Mouse (Mus musculus) ES-E14 (cell line): Measurements from ENCODE around the gene Sqstm1. TPM values are rescaled to one million over a fixed set of nuclear protein-coding genes. Genes with fewer than 3 reads are reported as not detected.

ENCODE experiments used
- DNase-seq: peaks from one replicate; pipeline ENCODE4 v3.0.0-alpha.2; 2013; ENCODE audit warnings: low read depth, low spot score
- H3K27ac ChIP-seq: 2 replicates; pipeline ENCODE4 v1.5.1; 2012; ENCODE audit warnings: low read depth, mild to moderate bottlenecking, low read length, moderate library complexity, mixed read lengths; ENCODE audit not compliant: poor library complexity, insufficient read depth, severe bottlenecking
- H3K36me3 ChIP-seq: 2 replicates; pipeline ENCODE4 v1.6.1; 2012; ENCODE audit warnings: mild to moderate bottlenecking, low read length, moderate library complexity, mixed read lengths; ENCODE audit not compliant: control insufficient read depth, poor library complexity, insufficient read depth, severe bottlenecking
- H3K4me1 ChIP-seq, 2 experiments: fragments of 150-350 bp in 1 of 2; sonication (generic) in 1 of 2; 2 replicates each; pipeline ENCODE4 v1.6.1; 2012; ENCODE audit warnings: low read length in 2 of 2, mild to moderate bottlenecking in 1 of 2, mixed read lengths in 1 of 2; ENCODE audit not compliant: control insufficient read depth in 2 of 2, insufficient read depth in 2 of 2, poor library complexity in 1 of 2
- H3K4me3 ChIP-seq, 2 experiments: fragments of 150-350 bp in 1 of 2; sonication (generic) in 1 of 2; 2 replicates each; pipeline ENCODE4 v1.5.1; 2012; ENCODE audit warnings: low read length in 2 of 2, low read depth in 1 of 2, mild to moderate bottlenecking in 1 of 2, mixed read lengths in 1 of 2; ENCODE audit not compliant: insufficient read depth in 1 of 2, poor library complexity in 1 of 2, severe bottlenecking in 1 of 2
- H3K9ac ChIP-seq: 2 replicates; pipeline ENCODE4 v1.6.1; 2012; ENCODE audit warnings: low read depth, mild to moderate bottlenecking, low read length, mixed read lengths; ENCODE audit not compliant: poor library complexity, insufficient read depth, severe bottlenecking
- H3K9me3 ChIP-seq: fragments of 150-350 bp; sonication (generic); 2 replicates; pipeline ENCODE4 v1.6.1; 2012; ENCODE audit warnings: low read depth, mild to moderate bottlenecking, low read length; ENCODE audit not compliant: control insufficient read depth, insufficient read depth
- CHD2 ChIP-seq: IDR thresholded peaks from 2 replicates; pipeline ENCODE4 v1.6.1; 2014; ENCODE audit warnings: mild to moderate bottlenecking, low read depth, low read length, inconsistent platforms
- HCFC1 ChIP-seq: IDR thresholded peaks from 2 replicates; pipeline ENCODE4 v1.6.1; 2012; ENCODE audit warnings: low read length, inconsistent platforms, borderline replicate concordance; ENCODE audit not compliant: insufficient read depth
- MAFK ChIP-seq: IDR thresholded peaks from 2 replicates; pipeline ENCODE4 v1.6.1; 2014; ENCODE audit warnings: mild to moderate bottlenecking, low read depth, low read length, inconsistent platforms; ENCODE audit not compliant: insufficient read depth
- ZC3H11A ChIP-seq: IDR thresholded peaks from 2 replicates; pipeline ENCODE4 v1.6.1; 2012; ENCODE audit warnings: low read depth, mild to moderate bottlenecking, inconsistent platforms, low read length, borderline replicate concordance
- ZNF384 ChIP-seq: IDR thresholded peaks from 2 replicates; pipeline ENCODE4 v1.6.1; 2012; ENCODE audit warnings: low read depth, low read length, inconsistent platforms
- in situ Hi-C, 2 experiments: fragments of 600-800 bp; cut with MboI; formaldehyde crosslinking; loops; one replicate each; pipeline ENCODE4 v1.15.1; 2025; ENCODE audit warnings: low sequenced_read_pairs in 2 of 2, inconsistent platforms in 1 of 2; ENCODE audit not compliant: unreplicated experiment in 2 of 2
- total RNA-seq: library from RNA; depleted of rRNA; stranded (reverse); fragments of 300-350 nt; gene quantifications from 2 replicates; pipeline ENCODE4 v1.2.3, GENCODE M21; 2012

The Sqstm1 gene
- total RNA-seq, 1 experiment: 234 TPM

DNA sequence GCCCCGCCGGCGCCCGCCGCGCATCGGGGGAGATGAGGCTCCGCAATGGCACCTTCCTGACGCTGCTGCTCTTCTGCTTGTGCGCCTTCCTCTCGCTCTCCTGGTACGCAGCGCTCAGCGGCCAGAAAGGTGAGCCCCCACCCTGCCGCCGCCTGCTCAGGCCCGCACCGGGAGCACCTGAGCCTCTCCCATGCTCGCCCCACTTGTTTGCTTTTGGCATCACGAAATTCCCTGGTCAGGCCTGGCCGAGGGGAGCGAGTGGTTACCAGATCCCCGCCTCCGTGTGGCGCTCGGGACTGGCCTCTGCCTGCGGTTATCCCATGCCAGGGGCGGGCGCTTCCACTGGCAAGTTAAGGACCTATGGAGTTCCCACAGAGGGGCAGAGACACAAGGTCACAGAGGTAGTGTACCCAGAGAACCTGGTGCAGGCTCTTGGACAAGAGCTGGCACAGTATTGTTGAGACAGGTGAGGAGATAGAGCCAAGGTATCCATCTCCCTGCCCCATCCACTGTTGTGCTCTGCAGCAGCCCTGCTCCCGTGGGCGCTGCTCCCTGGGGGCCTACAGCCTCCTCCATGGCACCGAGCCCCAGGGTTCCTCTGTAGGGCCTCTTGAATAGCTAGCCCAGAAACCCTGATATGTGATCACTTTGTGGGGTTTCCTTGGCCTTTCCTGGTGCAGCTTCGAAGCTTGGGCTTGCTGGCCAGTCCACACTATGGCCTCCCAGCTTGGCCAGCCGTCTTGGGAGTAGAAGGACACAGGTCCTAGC lies 15.2 kb upstream of the Sqstm1 start:
- in situ Hi-C loops: no loop called here
- TF ChIP-seq MAFK (no peak), ZNF384 (no peak), CHD2 (no peak), ZC3H11A (no peak), HCFC1 (no peak)
- Histone ChIP-seq H3K27ac (no peak overlapping the region), H3K4me1 (peaks cover 0 to 17% of the 10 kb centered on the region in 2 experiments; a peak in 2 of 4 replicates), H3K4me3 (peak overlapping the region; percentile 78 to 89), H3K9me3 (no peaks in the 10 kb centered on the region), H3K9ac (peak overlapping the region; percentile 83), H3K36me3 (no peaks in the 10 kb centered on the region)
- no peak for DNase-seq

DNA sequence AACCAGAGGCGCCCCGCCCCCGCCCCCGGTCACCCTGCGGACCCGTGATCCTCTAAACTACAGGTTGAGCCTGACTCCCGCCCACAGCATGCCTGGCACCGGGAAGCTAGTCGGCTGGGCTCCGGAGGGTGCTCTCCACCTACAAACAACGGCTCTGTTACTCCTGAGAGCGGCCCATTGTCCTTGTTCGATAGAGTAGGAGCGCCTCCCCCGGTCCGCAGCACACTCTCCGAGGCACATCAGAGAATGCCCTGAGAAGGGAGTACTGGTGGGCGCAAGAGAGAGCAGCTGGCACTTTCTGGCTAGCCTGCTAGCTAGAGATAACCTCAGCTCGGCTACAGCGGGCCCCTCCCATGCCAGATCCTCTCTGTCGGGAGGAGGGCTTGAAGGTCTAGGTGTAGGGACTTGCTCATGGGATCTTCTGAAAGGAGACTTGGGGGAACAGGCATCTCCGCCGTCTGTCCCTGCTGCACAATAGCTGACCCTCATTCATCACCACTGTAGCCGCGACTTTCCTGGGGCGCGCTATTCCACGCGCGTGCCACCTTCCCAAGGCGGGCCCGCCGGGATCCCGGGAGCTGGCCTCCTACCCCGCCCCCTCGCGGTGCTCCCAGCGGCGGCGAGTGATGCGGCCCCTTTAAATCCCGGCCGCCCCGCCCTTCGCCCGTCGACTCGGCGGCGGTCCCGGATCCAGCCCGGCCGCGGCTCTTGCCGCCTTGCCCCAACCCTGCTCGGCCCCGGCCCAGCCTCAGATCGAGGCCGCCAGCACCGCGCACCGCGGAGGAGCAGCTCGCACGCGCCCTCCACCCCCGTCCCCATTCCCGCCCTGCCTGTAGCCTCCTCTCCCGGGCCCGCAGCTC lies 14.3 kb upstream of the Sqstm1 start:
- peak overlapping the region; percentile 30; the same call in 1 of the 2 replicates for H3K27ac ChIP-seq
- in situ Hi-C loops: no loop called here
- peak overlapping the region; percentile 78 to 89 for H3K4me3 ChIP-seq
- TF ChIP-seq CHD2: no peak
- TF ChIP-seq HCFC1: peak; percentile 50; the same call in 1 of the 2 replicates
- TF ChIP-seq MAFK: no peak
- no peak for TF ChIP-seq ZNF384
- peak overlapping the region; percentile 83 for H3K9ac ChIP-seq
- no peak for DNase-seq
- H3K4me1 ChIP-seq: peaks cover 0 to 16% of the 10 kb centered on the region in 2 experiments; a peak in 2 of 4 replicates
- no peaks in the 10 kb centered on the region for H3K9me3 ChIP-seq
- H3K36me3 ChIP-seq: no peaks in the 10 kb centered on the region

DNA sequence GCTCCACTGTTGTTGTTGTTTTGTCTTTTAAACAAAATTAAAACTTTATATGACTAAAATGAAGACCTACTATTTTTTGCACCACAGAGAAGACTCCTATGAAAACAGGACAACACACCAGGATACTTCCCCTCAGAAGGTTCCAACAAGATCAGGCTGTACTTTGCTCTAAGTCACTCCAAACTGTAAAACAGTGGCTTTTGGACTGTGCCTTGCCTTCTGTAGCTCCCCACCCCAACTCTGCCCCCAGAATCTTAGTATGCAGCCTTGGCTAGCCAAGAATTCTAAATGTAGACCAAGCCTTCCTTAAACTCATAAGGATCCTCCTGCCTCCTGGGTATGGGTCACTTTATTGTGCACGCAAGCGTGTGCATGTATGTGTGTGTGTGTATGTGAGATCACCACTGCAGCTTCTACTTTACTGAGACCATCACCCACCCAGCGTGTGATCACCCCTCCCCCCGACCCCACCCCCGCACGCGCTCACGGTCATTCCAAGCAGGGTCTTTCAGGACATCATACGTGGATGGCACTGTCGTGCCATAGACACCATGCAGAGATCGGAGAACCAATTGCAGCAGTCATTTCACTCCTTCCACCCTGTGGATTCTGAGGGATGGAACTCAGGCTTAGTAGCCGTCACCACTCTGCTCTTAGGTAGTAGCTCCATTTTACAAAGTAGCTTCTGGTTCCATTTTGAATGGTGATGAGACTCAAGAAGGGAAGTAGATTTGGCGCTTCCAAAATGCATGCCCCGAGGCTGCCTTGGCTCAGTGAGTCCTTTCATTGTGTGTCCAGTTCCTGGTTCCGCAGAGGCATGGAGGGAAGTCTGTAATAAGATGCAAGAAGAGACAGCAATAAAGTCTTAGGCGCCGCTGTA lies 13.4 kb upstream of the Sqstm1 start:
- Histone ChIP-seq H3K27ac (no peak overlapping the region), H3K36me3 (no peaks in the 10 kb centered on the region), H3K9ac (peak overlapping the region; percentile 83; the same call in 1 of the 2 replicates), H3K4me1 (peaks cover 0 to 15% of the 10 kb centered on the region in 2 experiments; a peak in 2 of 4 replicates), H3K4me3 (peak overlapping the region; percentile 78 to 89), H3K9me3 (no peaks in the 10 kb centered on the region)
- in situ Hi-C loops: no loop called here
- no peak for DNase-seq
- TF ChIP-seq MAFK (no peak), CHD2 (no peak), HCFC1 (no peak), ZNF384 (no peak), ZC3H11A (no peak)

DNA sequence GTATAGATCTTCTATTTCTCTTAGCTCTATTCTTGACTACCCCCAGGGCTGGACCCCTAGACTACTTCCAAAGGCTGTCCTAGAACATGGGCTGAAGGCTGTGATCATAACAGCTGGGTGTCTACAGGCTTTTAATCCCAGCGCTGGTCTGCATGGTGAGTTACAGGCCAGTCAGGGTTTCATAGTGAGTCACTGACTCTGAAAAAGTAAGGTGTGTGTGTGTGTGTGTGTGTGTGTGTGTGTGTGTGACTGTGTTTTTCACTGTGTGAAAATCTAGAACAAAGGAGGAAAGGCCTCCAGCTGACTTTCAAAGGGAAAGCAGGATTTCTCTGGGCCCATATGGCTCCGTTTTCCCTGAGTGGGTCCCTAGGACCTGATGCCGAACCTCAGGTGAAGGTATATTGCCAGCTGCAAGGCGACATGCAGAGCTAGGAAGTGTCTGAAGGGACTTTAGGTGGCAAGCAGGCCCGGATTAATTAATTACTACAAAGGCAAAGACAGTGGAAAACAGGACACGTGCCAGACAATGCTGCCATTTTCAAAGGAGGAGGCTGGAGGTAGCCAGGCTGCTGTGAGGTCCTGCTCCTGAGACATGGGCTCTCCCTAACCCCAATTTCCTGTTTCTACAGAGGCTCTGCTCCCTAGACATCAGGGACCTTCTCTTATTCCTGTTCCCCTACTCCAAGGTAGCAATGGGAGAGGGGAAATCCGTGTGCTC lies 12.1 kb upstream of the Sqstm1 start:
- Histone ChIP-seq H3K9me3 (no peaks in the 10 kb centered on the region), H3K4me3 (no peak overlapping the region), H3K9ac (no peak overlapping the region), H3K36me3 (no peaks in the 10 kb centered on the region), H3K27ac (no peak overlapping the region), H3K4me1 (peaks cover 2 to 14% of the 10 kb centered on the region in 2 experiments; a peak in 2 of 4 replicates)
- TF ChIP-seq MAFK (no peak), ZC3H11A (no peak), HCFC1 (no peak), ZNF384 (no peak), CHD2 (no peak)
- in situ Hi-C loops: no loop called here
- no peak for DNase-seq
